Mouse (Mus musculus): ENCODE measurements around the gene Card9.

DNA sequence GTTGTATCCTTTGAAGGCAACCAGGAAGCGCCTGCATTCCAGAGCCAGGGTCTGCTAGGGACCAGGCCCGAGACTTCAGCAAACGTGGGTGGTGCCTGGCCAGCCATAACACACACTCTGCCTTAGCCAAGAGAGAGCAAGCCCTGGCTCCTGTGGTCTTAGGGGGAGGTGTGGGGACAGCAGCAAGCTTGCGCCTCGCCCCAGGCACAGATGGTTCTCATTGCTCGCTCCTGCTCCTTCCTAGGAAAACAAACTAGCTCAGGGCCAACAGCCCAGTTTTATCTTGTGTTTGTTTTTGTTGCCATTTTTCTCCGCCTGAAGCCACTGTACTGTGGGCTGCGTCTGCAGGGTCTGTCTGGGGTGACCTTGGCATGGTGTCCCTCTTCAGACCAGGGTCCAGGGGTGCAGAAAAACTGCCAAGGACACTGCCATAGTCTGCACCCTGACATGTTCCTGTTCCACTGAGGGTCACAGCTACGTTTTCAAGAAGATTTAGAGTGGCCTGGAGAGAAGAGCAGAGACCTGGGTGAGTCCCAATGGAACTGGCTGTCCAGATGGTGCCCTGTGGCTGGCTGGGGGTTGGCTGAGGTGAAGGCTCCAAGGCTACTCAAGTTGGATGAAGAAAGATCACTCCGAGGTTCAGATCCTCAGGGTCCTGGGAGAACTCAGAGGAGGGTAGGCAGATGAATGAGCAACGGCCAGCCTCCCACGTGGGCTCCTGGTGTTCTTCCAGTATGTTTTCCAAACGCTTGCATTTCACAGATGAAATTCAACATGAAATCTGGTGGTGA lies 46.2 kb downstream of the Card9 start:
- no peak for TF ChIP-seq CTCF (conservative IDR thresholded peaks at IDR 0.05; ENCODE audit: low read length)
- TF ChIP-seq NANOG (IDR thresholded peaks at IDR 0.05; ENCODE audit: borderline replicate concordance, low read length): no peak
- TF ChIP-seq POU5F1 (IDR thresholded peaks at IDR 0.05; ENCODE audit: borderline replicate concordance, low read length): no peak

Data from E14TG2a.4 (cell line).